Mouse (Mus musculus) Patski (cell line): ENCODE data around the gene Churc1. TPM values are rescaled to one million over a fixed set of nuclear protein-coding genes. Genes with fewer than 3 reads are reported as not detected.

Experiments used
- ATAC-seq: fragments of 100-300 bp; one replicate; pipeline ENCODE4 v1.8.0; 2021
- CTCF ChIA-PET: fragments of 350-600 bp; sonication (Branson Sonifier 250); formaldehyde crosslinking; loops from one replicate; lab custom pipeline; 2022; ENCODE audit warnings: inconsistent platforms; lab: Charles Lee
- POLR2A ChIA-PET: fragments of 350-600 bp; sonication (Branson Sonifier 250); formaldehyde crosslinking; loops from one replicate; lab custom pipeline; 2022; ENCODE audit warnings: antibody characterized with exemption, inconsistent platforms; lab: Charles Lee
- DNase-seq: peaks from one replicate; pipeline ENCODE4 v3.0.0-alpha.2; 2011; ENCODE audit warnings: low read depth, low spot score
- H3K27me3 ChIP-seq: fragments of 371-371 bp; one replicate; pipeline ENCODE4 v1.5.1; 2021
- CTCF ChIP-seq: fragments of 100-300 bp; IDR thresholded peaks from one replicate; pipeline ENCODE4 v1.5.1; 2021
- in situ Hi-C: fragments of 300-500 bp; cut with MboI; formaldehyde crosslinking; loops from 3 replicates; pipeline ENCODE4 v1.11.1; 2018; ENCODE audit warnings: low pct_unique_long_range_greater_than_20kb, mixed read lengths
- polyA plus RNA-seq: library from polyadenylated mRNA; unstranded; gene quantifications from one replicate; pipeline ENCODE4 v1.2.3, GENCODE M21; 2021

Gene Churc1
- 70.8 TPM for polyA plus RNA-seq

GRCm38 (mm10) chr12:76765354-76765851 lies at the start of gene Churc1, which contains the start of gene Fntb:
Gene Churc1, plus strand, starts transcription at chr12:76765538.
Gene Fntb, plus strand, starts transcription at chr12:76765589.
- in situ Hi-C loops = no loop called here
- peak; percentile 79 for DNase-seq
- peak; percentile 90 for ATAC-seq

GRCm38 (mm10) chr12:76718384-76718783 lies 47.0 kb upstream of the Churc1 start:
- in situ Hi-C loops = no loop called here
- POLR2A ChIA-PET = no interaction called here
- DNase-seq (no peak), ATAC-seq (no peak)
- H3K27me3 ChIP-seq = peaks cover 12% of the 10 kb centered on the region
- TF ChIP-seq CTCF = no peak
- CTCF ChIA-PET = no interaction called here

More at GRCm38 (mm10) chr12:76765354-76765851, at the start of gene Churc1, which contains the start of gene Fntb:
- CTCF ChIA-PET = interaction anchor here (1.0 to 1.5 kb wide), 2 partner anchors 13 to 53 kb away, joined by 3 to 4 read pairs; no protein-coding TSS in a partner anchor
- no peak for TF ChIP-seq CTCF
- peaks cover 5% of the 10 kb centered on the region for H3K27me3 ChIP-seq
- POLR2A ChIA-PET = no interaction called here

GRCm38 (mm10) chr12:76720572-76720971 lies 44.8 kb upstream of the Churc1 start:
- TF ChIP-seq CTCF = peak; percentile 38
- CTCF ChIA-PET = interaction anchor here (1.7 kb wide), 1 partner anchor 29 kb away, joined by 3 read pairs; no protein-coding TSS in a partner anchor
- peaks cover 3% of the 10 kb centered on the region for H3K27me3 ChIP-seq
- DNase-seq (no peak), ATAC-seq (no peak)
- in situ Hi-C loops = loop anchor here (5.0 kb wide), 1 partner anchor 238 kb away; no protein-coding TSS in a partner anchor
- POLR2A ChIA-PET = no interaction called here

GRCm38 (mm10) chr12:76722026-76722425 lies 43.3 kb upstream of the Churc1 start:
- CTCF ChIA-PET = interaction anchor here (1.7 kb wide), 1 partner anchor 28 kb away, joined by 3 read pairs; no protein-coding TSS in a partner anchor
- no peak for ATAC-seq
- no peak for DNase-seq
- POLR2A ChIA-PET = no interaction called here
- H3K27me3 ChIP-seq = peaks cover 3% of the 10 kb centered on the region
- in situ Hi-C loops = loop anchor here (5.0 kb wide), 1 partner anchor 240 kb away; no protein-coding TSS in a partner anchor
- TF ChIP-seq CTCF = no peak

- no peak for TF ChIP-seq CTCF
- DNase-seq = no peak
- in situ Hi-C loops = no loop called here
- ChIA-PET POLR2A (no interaction called here), CTCF (no interaction called here)
- H3K27me3 ChIP-seq = peaks cover 3% of the 10 kb centered on the region
- ATAC-seq = no peak
Measured at GRCm38 (mm10) chr12:76727955-76728354, 37.4 kb upstream of the Churc1 start.

GRCm38 (mm10) chr12:76750866-76751459 lies 14.4 kb upstream of the Churc1 start:
- POLR2A ChIA-PET = no interaction called here
- CTCF ChIA-PET = interaction anchor here (1.2 kb wide), 1 partner anchor 12 kb away, joined by 3 read pairs; no protein-coding TSS in a partner anchor
- no peak for ATAC-seq
- H3K27me3 ChIP-seq = peaks cover 4% of the 10 kb centered on the region
- no peak for DNase-seq
- TF ChIP-seq CTCF = no peak
- in situ Hi-C loops = no loop called here

- ATAC-seq (no peak), DNase-seq (no peak)
- POLR2A ChIA-PET = interaction anchor here (0.9 kb wide), 1 partner anchor 10 kb away, joined by 3 read pairs; no protein-coding TSS in a partner anchor
- in situ Hi-C loops = no loop called here
- CTCF ChIA-PET = interaction anchor here (0.8 to 1.3 kb wide), 7 partner anchors 9 to 103 kb away, joined by 3 to 5 read pairs (median 4); partner anchors contain the start of genes Churc1 and Fntb
- TF ChIP-seq CTCF = peak; percentile 59
- peaks cover 4% of the 10 kb centered on the region for H3K27me3 ChIP-seq
Measured at GRCm38 (mm10) chr12:76752652-76753318, 12.6 kb upstream of the Churc1 start.

GRCm38 (mm10) chr12:76765901-76766630 lies 728 bp downstream of the Churc1 start:
- ChIA-PET CTCF (interaction anchor here (1.5 kb wide), 1 partner anchor 54 kb away, joined by 3 read pairs; no protein-coding TSS in a partner anchor), POLR2A (no interaction called here)
- peaks cover 5% of the 10 kb centered on the region for H3K27me3 ChIP-seq
- no peak for ATAC-seq
- TF ChIP-seq CTCF = no peak
- in situ Hi-C loops = no loop called here
- DNase-seq = no peak

- in situ Hi-C loops = no loop called here
- no peak for TF ChIP-seq CTCF
Measured at GRCm38 (mm10) chr12:76770841-76771500, 5.6 kb downstream of the Churc1 start.

GRCm38 (mm10) chr12:76771540-76771939 lies 6.2 kb downstream of the Churc1 start:
- CTCF ChIA-PET = no interaction called here
- in situ Hi-C loops = no loop called here
- ATAC-seq (no peak), DNase-seq (no peak)
- TF ChIP-seq CTCF = no peak
- POLR2A ChIA-PET = no interaction called here
- no peaks in the 10 kb centered on the region for H3K27me3 ChIP-seq

More at GRCm38 (mm10) chr12:76770841-76771500, 5.6 kb downstream of the Churc1 start:
- POLR2A ChIA-PET = no interaction called here
- no peak for ATAC-seq
- CTCF ChIA-PET = no interaction called here
- no peaks in the 10 kb centered on the region for H3K27me3 ChIP-seq
- no peak for DNase-seq
